Mouse (Mus musculus) retina, adult 2 months (tissue): Measurements from ENCODE around the gene Rnf227.

Source experiments
- DNase-seq: peaks from one replicate; pipeline ENCODE4 v3.0.0-alpha.2; 2012; ENCODE audit warnings: low read depth, low spot score

Gene Rnf227

DNA sequence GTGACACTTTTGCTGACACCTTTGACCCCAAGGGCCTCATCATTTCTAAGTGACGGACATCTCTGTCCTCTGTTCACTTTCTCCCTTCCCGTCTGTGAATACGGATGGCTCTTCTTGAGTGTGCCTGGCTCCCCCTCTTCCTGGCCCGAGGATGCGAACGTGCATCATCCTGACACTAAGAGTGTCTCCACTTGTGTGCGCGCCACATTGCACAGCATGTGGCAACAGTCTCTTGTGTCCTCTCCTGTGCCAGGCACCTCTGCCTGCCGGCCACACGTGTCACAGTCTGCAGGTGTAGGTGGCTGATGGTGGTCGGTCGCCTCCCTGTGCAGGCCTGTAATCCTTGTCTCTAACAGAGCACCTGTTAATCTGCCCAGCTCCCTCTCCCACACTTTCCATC is 31.3 kb downstream of the Rnf227 start:
- no peak for DNase-seq

- DNase-seq: no peak
These were observed 32.0 kb downstream of the Rnf227 start for GRCm38 (mm10) chr11:69372056-69372779.

DNA sequence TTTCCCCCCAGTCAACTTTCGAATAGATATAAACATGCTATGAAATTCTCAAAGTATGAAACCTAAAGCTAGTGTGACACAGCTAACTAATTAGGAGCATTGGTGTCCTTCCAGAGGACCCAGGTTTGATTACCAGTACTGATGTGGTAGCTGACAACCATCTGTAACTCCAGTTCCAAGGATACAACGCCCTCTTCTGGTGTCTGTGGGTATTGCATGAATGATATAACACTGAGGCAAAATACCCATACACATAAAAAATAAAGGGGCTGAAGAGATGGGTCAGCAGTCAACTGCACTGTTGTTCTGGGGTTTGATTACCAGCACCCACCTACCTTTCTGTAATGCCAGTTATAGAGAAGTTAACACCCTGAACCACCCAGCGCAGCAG is 32.5 kb downstream of the Rnf227 start:
- no peak for DNase-seq

DNA sequence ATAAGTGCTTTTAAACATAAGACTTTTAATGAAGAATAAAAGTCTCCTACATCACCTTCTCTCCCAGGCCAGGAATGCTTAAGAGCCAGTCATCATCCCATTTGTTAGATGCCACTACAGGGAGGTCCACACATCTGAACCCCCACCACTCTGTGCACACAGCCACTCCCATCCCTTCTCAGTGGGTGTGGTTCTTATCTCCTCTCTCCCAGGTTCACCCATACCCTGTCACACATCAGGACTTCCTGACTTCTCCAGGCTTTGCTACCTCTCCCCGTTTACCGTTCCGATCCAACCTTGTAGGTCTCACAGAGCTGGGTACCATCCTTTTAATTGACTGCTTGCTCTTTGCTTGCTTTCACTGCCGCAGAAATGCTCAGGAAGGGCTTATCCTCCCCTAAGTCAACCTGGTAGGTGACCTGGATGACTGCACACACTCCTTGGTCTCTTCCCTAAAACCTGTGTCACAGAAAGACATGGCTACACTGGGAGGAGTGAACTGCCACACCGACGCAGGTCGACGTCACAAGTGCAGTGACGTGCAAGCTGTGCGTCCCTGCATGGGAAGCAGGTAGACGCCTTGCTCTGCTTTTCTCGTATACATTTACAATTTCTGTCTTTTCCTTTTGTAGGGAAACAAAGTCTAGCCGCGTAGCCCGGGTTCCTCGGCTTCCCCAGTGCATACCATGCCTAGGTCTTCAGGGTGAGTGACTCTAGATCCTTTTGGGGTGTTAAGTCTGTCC is 33.1 kb downstream of the Rnf227 start:
- no peak for DNase-seq

- DNase-seq: no peak
These were observed 35.4 kb downstream of the Rnf227 start for GRCm38 (mm10) chr11:69375646-69376045.

- no peak for DNase-seq
These were observed 37.5 kb downstream of the Rnf227 start for GRCm38 (mm10) chr11:69377766-69378165.

- no peak for DNase-seq
These were observed 39.3 kb downstream of the Rnf227 start for GRCm38 (mm10) chr11:69379600-69379999.

DNA sequence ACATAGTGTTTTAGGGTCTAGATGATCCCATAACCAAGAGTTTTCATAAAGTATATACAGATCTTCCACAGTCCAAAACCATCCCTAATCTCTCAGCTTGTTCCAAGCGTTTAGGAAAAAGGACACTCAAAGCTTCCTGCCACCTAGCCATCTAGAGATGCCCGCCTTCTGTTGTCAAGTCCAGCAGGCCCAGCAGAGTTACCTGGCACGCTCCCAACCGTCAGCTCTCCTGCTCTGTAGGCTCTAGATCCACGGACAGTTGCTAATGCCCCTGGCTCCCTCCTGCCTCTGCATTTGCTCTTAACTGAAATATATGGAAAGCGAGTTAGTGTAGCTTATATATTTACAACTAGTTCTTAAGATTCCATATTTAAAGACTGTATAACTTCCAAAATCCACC is 41.1 kb downstream of the Rnf227 start:
- no peak for DNase-seq

GRCm38 (mm10) chr11:69382478-69383105 is 42.3 kb downstream of the Rnf227 start:
- no peak for DNase-seq

DNA sequence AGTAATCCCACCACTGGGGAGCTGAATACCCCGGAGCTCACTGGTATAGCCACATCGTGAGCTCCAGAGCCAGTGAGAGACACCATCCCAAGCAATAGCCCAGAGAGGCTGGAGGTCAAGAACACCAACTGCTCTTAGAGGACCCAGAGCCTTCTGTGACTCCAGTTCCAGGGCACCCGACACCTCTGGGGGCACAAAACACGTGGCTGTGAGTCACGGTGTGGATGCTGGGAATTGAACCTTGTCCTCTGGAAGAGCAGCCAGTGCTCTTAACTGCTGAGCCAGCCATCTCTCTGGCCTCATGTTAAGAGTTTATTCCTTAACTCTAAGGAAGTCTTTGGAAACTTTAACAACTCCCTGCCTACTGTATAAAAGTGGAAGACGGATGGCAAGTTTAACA is 44.7 kb downstream of the Rnf227 start:
- no peak for DNase-seq

GRCm38 (mm10) chr11:69386758-69387157 is 46.5 kb downstream of the Rnf227 start:
- DNase-seq: no peak

GRCm38 (mm10) chr11:69388680-69389079 is 48.4 kb downstream of the Rnf227 start:
- DNase-seq: no peak

- DNase-seq: no peak
These were observed 49.5 kb downstream of the Rnf227 start for GRCm38 (mm10) chr11:69389531-69390399.

GRCm38 (mm10) chr11:69390400-69391034 is 50.3 kb downstream of the Rnf227 start:
- no peak for DNase-seq
